In the genomic region with DNA sequence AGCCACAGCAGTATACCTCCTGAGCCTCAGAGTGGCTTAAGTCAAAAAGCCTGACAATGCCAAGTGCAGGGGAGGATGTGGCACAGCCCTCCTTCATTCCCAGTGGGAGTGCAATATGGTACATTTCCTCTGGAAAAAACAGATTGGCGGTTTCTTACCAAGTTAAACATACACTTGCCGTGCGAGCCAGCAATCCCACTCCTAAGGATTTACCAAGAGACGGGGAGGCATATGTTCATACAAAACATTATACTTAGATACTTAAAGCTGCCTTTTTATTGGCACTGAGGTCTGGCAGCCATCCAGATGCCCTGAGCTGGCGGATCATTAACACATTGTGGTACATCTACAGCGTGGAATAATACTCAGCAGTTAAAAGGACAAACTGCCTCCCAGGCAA, we compare ENCODE assay signal across 14 mouse cellular contexts. TPM values are rescaled to one million over a fixed set of nuclear protein-coding genes. Genes with fewer than 3 reads are reported as not detected.
DNase-seq lines count a peak whose midpoint lies in the region; ATAC-seq lines count a peak whose summit lies in the region.
"Had no signal": no experiment of that assay in that cellular context is flagged by ENCODE, and none has a peak within 500 bp of the region (broad histone marks: within the 10 kb centered on the region; RNA-seq: fewer than 3 reads in every experiment).

No protein-coding gene starts in this region.

- no peaks in the 10 kb centered on the region; the same call in 1 of the 2 replicates for H3K9me3 ChIP-seq in forebrain, embryonic 14.5 days (replicated peaks; ENCODE audit: control insufficient read depth, low read length)
- H3K9me3 ChIP-seq in forebrain, embryonic 11.5 days (ENCODE audit: control insufficient read depth, low read length) = no peaks in the 10 kb centered on the region
- H3K9me3 ChIP-seq in midbrain, embryonic 11.5 days (ENCODE audit: control insufficient read depth, low read length) = no peaks in the 10 kb centered on the region
- H3K9me3 ChIP-seq: heart, embryonic 13.5 days; liver, embryonic 12.5 days had no signal

- H3K4me2 ChIP-seq in forebrain, embryonic 14.5 days (ENCODE audit: low read length) = no peak overlapping the region
- no peak overlapping the region for H3K4me2 ChIP-seq in forebrain, embryonic 11.5 days (ENCODE audit: low read depth, low read length, severe bottlenecking)
- no peak overlapping the region for H3K4me2 ChIP-seq in midbrain, embryonic 11.5 days
- H3K4me2 ChIP-seq: heart, embryonic 13.5 days; liver, embryonic 12.5 days had no signal

- H3K36me3 ChIP-seq in forebrain, embryonic 14.5 days (ENCODE audit: control insufficient read depth, insufficient read depth, low read length) = no peaks in the 10 kb centered on the region
- no peaks in the 10 kb centered on the region for H3K36me3 ChIP-seq in forebrain, embryonic 11.5 days (ENCODE audit: control insufficient read depth, insufficient read depth, low read length)
- no peaks in the 10 kb centered on the region for H3K36me3 ChIP-seq in midbrain, embryonic 11.5 days (ENCODE audit: control insufficient read depth, insufficient read depth, low read length)
- H3K36me3 ChIP-seq: heart, embryonic 13.5 days; liver, embryonic 12.5 days had no signal

- H3K4me1 ChIP-seq in forebrain, embryonic 14.5 days (ENCODE audit: control insufficient read depth, insufficient read depth, low read length) = peaks cover 4% of the 10 kb centered on the region
- peaks cover 5% of the 10 kb centered on the region; the same call in 1 of the 2 replicates for H3K4me1 ChIP-seq in forebrain, embryonic 11.5 days (replicated peaks; ENCODE audit: control insufficient read depth, insufficient read depth, low read length)
- H3K4me1 ChIP-seq in midbrain, embryonic 11.5 days (ENCODE audit: control insufficient read depth, insufficient read depth, low read length) = peaks cover 4% of the 10 kb centered on the region; the same call in 1 of the 2 replicates

- no peak overlapping the region for H3K4me3 ChIP-seq in forebrain, embryonic 14.5 days (ENCODE audit: low read depth, low read length)
- H3K4me3 ChIP-seq in forebrain, embryonic 11.5 days (ENCODE audit: low read depth, low read length) = no peak overlapping the region
- no peak overlapping the region for H3K4me3 ChIP-seq in midbrain, embryonic 11.5 days (ENCODE audit: low read depth, low read length)
- H3K4me3 ChIP-seq: erythroblast, embryonic 14.5 days; heart, embryonic 13.5 days; liver, embryonic 12.5 days had no signal

- 67% methylated on average over 6 of the region's 6 CpGs for WGBS in forebrain, embryonic 14.5 days
- 89% methylated on average over 6 of the region's 6 CpGs for WGBS in forebrain, embryonic 11.5 days
- 90% methylated on average over 6 of the region's 6 CpGs for WGBS in midbrain, embryonic 11.5 days

- H3K27me3 ChIP-seq in forebrain, embryonic 14.5 days (replicated peaks; ENCODE audit: control insufficient read depth, insufficient read depth, low read length) = 0 out of 2 replicates have a peak, but pooled peaks cover 2% of the 10 kb centered on the region
- H3K27me3 ChIP-seq in forebrain, embryonic 11.5 days (ENCODE audit: control insufficient read depth, insufficient read depth, low read length) = peaks cover 14% of the 10 kb centered on the region; the same call in 1 of the 2 replicates
- peaks cover 16% of the 10 kb centered on the region for H3K27me3 ChIP-seq in midbrain, embryonic 11.5 days (ENCODE audit: control insufficient read depth, insufficient read depth, low read length)

- no peak overlapping the region for H3K9ac ChIP-seq in forebrain, embryonic 14.5 days (ENCODE audit: low read length)
- no peak overlapping the region for H3K9ac ChIP-seq in forebrain, embryonic 11.5 days (ENCODE audit: low read length)
- H3K9ac ChIP-seq in midbrain, embryonic 11.5 days (ENCODE audit: low read length) = no peak overlapping the region
- H3K9ac ChIP-seq: heart, embryonic 13.5 days; liver, embryonic 12.5 days had no signal

- no peak for ATAC-seq in forebrain, embryonic 14.5 days
- ATAC-seq in forebrain, embryonic 11.5 days (replicated peaks; ENCODE audit: low FRiP score) = no peak
- no peak for ATAC-seq in midbrain, embryonic 11.5 days (ENCODE audit: low FRiP score)
- ATAC-seq: liver, embryonic 12.5 days had no signal

- H3K27ac ChIP-seq in forebrain, embryonic 14.5 days (ENCODE audit: low read depth, low read length) = no peak overlapping the region
- no peak overlapping the region for H3K27ac ChIP-seq in forebrain, embryonic 11.5 days (ENCODE audit: low read depth, low read length)
- H3K27ac ChIP-seq in midbrain, embryonic 11.5 days (ENCODE audit: low read depth, low read length) = no peak overlapping the region
- H3K27ac ChIP-seq: heart, embryonic 13.5 days; liver, embryonic 12.5 days had no signal

- DNase-seq in forebrain, embryonic 14.5 days (ENCODE audit: low spot score) = peak; percentile 81
- DNase-seq in forebrain, embryonic 11.5 days (ENCODE audit: low spot score) = no peak
- peak; percentile 21 to 33 for DNase-seq in frontal cortex, postnatal 25 days (ENCODE audit: low spot score in 2 of 2)
- peak; percentile 14 to 63 for DNase-seq in left cerebral cortex, adult 9 months (ENCODE audit: low spot score in 2 of 2)
- peak; percentile 39 to 56 for DNase-seq in right cerebral cortex, postnatal 36 days (ENCODE audit: low spot score in 2 of 2)
- no peak for DNase-seq in midbrain, embryonic 11.5 days (ENCODE audit: low spot score, missing footprints)
- no peak for DNase-seq in embryo, embryonic 10 days (ENCODE audit: low spot score)
- DNase-seq in T-cell, adult 2 months (ENCODE audit: low spot score) = no peak
- DNase-seq: adrenal gland, postnatal 10 days; embryo, embryonic 11 days; gastrocnemius, postnatal 25 days had no signal

RNA-seq across cellular contexts. Expression of gene Rybp, which starts 5.1 kb away (rescaled TPM):
- polyA plus RNA-seq in forebrain, embryonic 14.5 days (2014; fragmentation: Nextera tagmentation; extraction: Ambion mirVana) = 16.7 and 16.9 TPM in 2 replicates
- polyA plus RNA-seq in forebrain, embryonic 11.5 days (2014; fragmentation: Nextera tagmentation; extraction: Ambion mirVana) = 11.3 and 11.4 TPM in 2 replicates
- 10.0 and 10.3 TPM in 2 replicates for polyA plus RNA-seq in midbrain, embryonic 11.5 days (2014; fragmentation: Nextera tagmentation; extraction: Ambion mirVana)

Comparison
In these comparisons a context has a peak if more than half of its experiments do, and no peak if none do; other contexts are left out.
1. DNase-seq: peak in forebrain, embryonic 14.5 days (single experiment), frontal cortex, postnatal 25 days (2 of 2), left cerebral cortex, adult 9 months (2 of 2) and right cerebral cortex, postnatal 36 days (2 of 2); none in forebrain, embryonic 11.5 days (single experiment), midbrain, embryonic 11.5 days (single experiment), embryo, embryonic 10 days (single experiment) and T-cell, adult 2 months (single experiment).